Mouse (Mus musculus) hindbrain, embryonic 16.5 days (tissue): Measurements from ENCODE around the gene Ppp1r3g. TPM values are rescaled to one million over a fixed set of nuclear protein-coding genes. Genes with fewer than 3 reads are reported as not detected.
A peak's percentile ranks its signal among the peaks of the same experiment; 100 is the strongest.

ENCODE experiments used
- ATAC-seq: fragments of 200-750 bp; cut with Nextera tagmentation; 2 replicates; pipeline ENCODE4 v1.8.0; 2017; ENCODE audit warnings: moderate TSS enrichment, moderate library complexity
- H3K27ac ChIP-seq: fragments of 300-500 bp; sonication (generic); 2 replicates; pipeline ENCODE4 v1.5.1; 2014; ENCODE audit warnings: low read depth, mild to moderate bottlenecking, control low read depth, low read length, moderate library complexity
- H3K27me3 ChIP-seq: fragments of 300-500 bp; sonication (generic); replicated peaks from 2 replicates; pipeline ENCODE4 v1.6.1; 2014; ENCODE audit warnings: low read length; ENCODE audit not compliant: control insufficient read depth, insufficient read depth
- H3K36me3 ChIP-seq: fragments of 300-500 bp; sonication (generic); 2 replicates; pipeline ENCODE4 v1.6.1; 2014; ENCODE audit warnings: mild to moderate bottlenecking, low read length, moderate library complexity, mixed read lengths; ENCODE audit not compliant: control insufficient read depth, insufficient read depth
- H3K4me1 ChIP-seq: fragments of 300-500 bp; sonication (generic); 2 replicates; pipeline ENCODE4 v1.6.1; 2014; ENCODE audit warnings: low read depth, low read length; ENCODE audit not compliant: control insufficient read depth, insufficient read depth
- H3K4me2 ChIP-seq: fragments of 300-500 bp; sonication (generic); 2 replicates; pipeline ENCODE4 v1.6.1; 2014; ENCODE audit warnings: mild to moderate bottlenecking, low read length, control low read depth, moderate library complexity
- H3K4me3 ChIP-seq: fragments of 300-500 bp; sonication (generic); 2 replicates; pipeline ENCODE4 v1.5.1; 2014; ENCODE audit warnings: mild to moderate bottlenecking, low read length, control low read depth, moderate library complexity
- H3K9ac ChIP-seq: fragments of 300-500 bp; sonication (generic); 2 replicates; pipeline ENCODE4 v1.6.1; 2014; ENCODE audit warnings: low read depth, mild to moderate bottlenecking, control low read depth, low read length, moderate library complexity
- H3K9me3 ChIP-seq: fragments of 300-500 bp; sonication (generic); 2 replicates; pipeline ENCODE4 v1.6.1; 2014; ENCODE audit warnings: mild to moderate bottlenecking, low read length, moderate library complexity; ENCODE audit not compliant: control insufficient read depth
- WGBS: fragments of 180-500 bp; shearing (Covaris S2); extraction: QIAGEN DNeasy Blood & Tissue Kit; methylation state at CpG from one replicate; pipeline ENCODE4 v1.1.7; 2014; 5-methylcytosine and 5-hydroxymethylcytosine counted together
- polyA plus RNA-seq: library from polyadenylated mRNA; unstranded; fragments of >200 nt; fragmentation: Nextera tagmentation; extraction: Ambion mirVana; gene quantifications from 2 replicates; pipeline ENCODE4 v1.2.1, GENCODE M21; 2015

The Ppp1r3g gene
- 0.56 and 1.2 TPM in 2 replicates for polyA plus RNA-seq

DNA sequence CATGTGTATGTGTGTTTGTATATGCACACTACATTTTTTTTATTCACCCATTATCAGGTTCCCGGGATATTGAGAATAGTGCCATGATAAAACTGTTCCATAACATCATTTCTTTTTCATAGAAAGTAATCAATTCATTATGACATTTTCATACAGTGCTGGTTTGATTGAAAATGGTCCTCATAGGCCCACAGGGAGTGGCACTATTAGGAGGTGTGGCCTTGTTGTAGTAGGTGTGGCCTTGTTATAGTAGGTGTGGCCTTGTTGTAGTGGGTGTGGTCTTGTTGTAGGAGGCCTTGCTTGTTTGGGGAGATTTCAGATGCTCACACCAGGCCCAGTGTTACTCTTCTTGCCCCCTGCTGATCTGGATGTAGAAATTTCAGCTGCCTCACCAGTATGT is at the start of gene Ppp1r3g:
TSS of gene Ppp1r3g (plus strand) at position 301 of the 400 bp plus-strand sequence.
- no peak within 1 kb of the TSS for H3K4me3 ChIP-seq
- H3K27ac ChIP-seq = no peak within 1 kb of the TSS
- no peak within 1 kb of the TSS for H3K4me2 ChIP-seq
- WGBS = 95% methylated on average over 1 of the region's 1 CpGs
- H3K9ac ChIP-seq = no peak within 1 kb of the TSS
- H3K4me1 ChIP-seq = no peaks in the 10 kb centered on the region
- no peak for ATAC-seq
- no peaks in the 10 kb centered on the region for H3K27me3 ChIP-seq
- no peaks in the 10 kb centered on the region; the same call in 1 of the 2 replicates for H3K9me3 ChIP-seq
- H3K36me3 ChIP-seq = no peaks in the 10 kb centered on the region

DNA sequence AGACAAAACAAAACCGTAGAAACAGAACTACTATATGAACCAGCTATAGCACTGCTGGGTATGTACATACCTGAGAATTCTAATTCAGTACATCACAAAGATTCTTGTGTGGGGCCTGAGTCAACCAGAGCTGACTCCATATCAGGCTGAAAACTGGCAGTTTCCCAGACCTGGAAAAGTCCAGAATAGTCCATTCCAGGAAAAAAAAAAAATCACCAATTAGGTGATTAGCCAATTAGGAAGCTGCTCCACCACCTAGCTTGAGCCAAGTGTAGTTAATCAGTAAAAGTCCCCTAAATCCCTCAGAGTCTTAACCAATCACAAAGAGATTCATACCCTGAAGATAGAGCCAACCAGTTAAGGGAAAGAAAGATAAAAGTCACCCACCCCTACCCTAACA is 47.2 kb upstream of the Ppp1r3g start:
- Histone ChIP-seq H3K4me1 (no peaks in the 10 kb centered on the region), H3K27me3 (no peaks in the 10 kb centered on the region), H3K9me3 (no peaks in the 10 kb centered on the region), H3K36me3 (no peaks in the 10 kb centered on the region), H3K9ac (no peak overlapping the region), H3K4me2 (no peak overlapping the region), H3K27ac (no peak overlapping the region), H3K4me3 (no peak overlapping the region)
- ATAC-seq = no peak
- 88% methylated on average over 1 of the region's 1 CpGs for WGBS

GRCm38 (mm10) chr13:35937991-35938390 is 20.6 kb upstream of the Ppp1r3g start:
- H3K27ac ChIP-seq = no peak overlapping the region
- ATAC-seq = no peak
- no peaks in the 10 kb centered on the region for H3K4me1 ChIP-seq
- H3K36me3 ChIP-seq = no peaks in the 10 kb centered on the region
- no peaks in the 10 kb centered on the region for H3K9me3 ChIP-seq
- no peaks in the 10 kb centered on the region for H3K27me3 ChIP-seq
- H3K9ac ChIP-seq = no peak overlapping the region
- H3K4me2 ChIP-seq = no peak overlapping the region
- no peak overlapping the region for H3K4me3 ChIP-seq
- 79% methylated on average over 2 of the region's 2 CpGs for WGBS

GRCm38 (mm10) chr13:35939871-35940665 is 18.6 kb upstream of the Ppp1r3g start:
- H3K27ac ChIP-seq = no peak overlapping the region
- ATAC-seq = no peak
- H3K4me2 ChIP-seq = no peak overlapping the region
- no peak overlapping the region for H3K9ac ChIP-seq
- no peaks in the 10 kb centered on the region for H3K9me3 ChIP-seq
- H3K27me3 ChIP-seq = no peaks in the 10 kb centered on the region
- H3K36me3 ChIP-seq = no peaks in the 10 kb centered on the region
- WGBS = 74% methylated on average over 18 of the region's 18 CpGs
- no peak overlapping the region for H3K4me3 ChIP-seq
- no peaks in the 10 kb centered on the region for H3K4me1 ChIP-seq

GRCm38 (mm10) chr13:35940934-35941333 is 17.7 kb upstream of the Ppp1r3g start:
- Histone ChIP-seq H3K9me3 (no peaks in the 10 kb centered on the region), H3K9ac (no peak overlapping the region), H3K4me2 (no peak overlapping the region), H3K4me1 (no peaks in the 10 kb centered on the region), H3K27ac (no peak overlapping the region), H3K27me3 (no peaks in the 10 kb centered on the region), H3K36me3 (no peaks in the 10 kb centered on the region), H3K4me3 (no peak overlapping the region)
- ATAC-seq = no peak
- WGBS = 89% methylated on average over 5 of the region's 5 CpGs

DNA sequence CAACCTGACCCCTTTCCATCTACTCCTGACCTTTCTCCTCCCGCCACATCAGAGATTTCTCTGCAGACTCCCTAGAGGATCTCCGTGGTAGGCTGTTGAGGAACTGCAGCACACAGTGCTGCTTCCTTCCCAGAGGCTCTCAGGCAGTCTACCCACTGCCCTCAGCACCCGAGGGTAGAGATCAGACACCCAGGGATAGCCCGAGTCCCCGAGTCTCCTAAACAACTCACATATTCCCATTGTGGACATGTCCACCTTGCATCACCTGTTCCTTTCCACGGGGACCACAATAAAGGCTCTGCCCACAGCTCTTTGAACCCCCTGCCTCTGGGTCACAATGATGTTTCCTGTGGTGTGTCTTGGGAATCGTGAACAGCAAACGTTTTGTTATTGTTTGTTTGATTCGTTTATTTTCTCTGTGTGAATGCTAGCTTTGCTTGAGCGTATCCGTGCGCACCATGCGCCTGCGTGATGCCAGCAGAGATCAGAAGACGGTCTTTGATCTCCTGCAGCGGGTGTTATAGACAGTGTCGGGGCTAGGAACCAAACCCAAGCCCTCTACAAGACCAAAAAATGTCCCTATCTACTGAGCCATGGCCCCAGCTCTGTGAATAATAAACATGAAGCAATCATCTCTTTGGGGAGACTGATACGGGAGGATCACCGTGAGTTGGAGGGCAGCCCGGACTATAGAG is 11.8 kb upstream of the Ppp1r3g start:
- Histone ChIP-seq H3K4me3 (no peak overlapping the region), H3K9me3 (no peaks in the 10 kb centered on the region), H3K9ac (no peak overlapping the region; the same call in 1 of the 2 replicates), H3K27ac (no peak overlapping the region), H3K4me2 (no peak overlapping the region), H3K4me1 (no peaks in the 10 kb centered on the region), H3K27me3 (no peaks in the 10 kb centered on the region; the same call in 1 of the 2 replicates), H3K36me3 (no peaks in the 10 kb centered on the region)
- 74% methylated on average over 20 of the region's 20 CpGs for WGBS
- ATAC-seq = peak; percentile 54; the same call in 1 of the 2 replicates

- no peaks in the 10 kb centered on the region for H3K36me3 ChIP-seq
- no peaks in the 10 kb centered on the region for H3K9me3 ChIP-seq
- no peak overlapping the region for H3K27ac ChIP-seq
- H3K9ac ChIP-seq = no peak overlapping the region
- no peak overlapping the region for H3K4me3 ChIP-seq
- WGBS = 27% methylated on average over 14 of the region's 14 CpGs
- H3K4me1 ChIP-seq = no peaks in the 10 kb centered on the region
- H3K4me2 ChIP-seq = no peak overlapping the region
- H3K27me3 ChIP-seq = no peaks in the 10 kb centered on the region; the same call in 1 of the 2 replicates
- peak; percentile 86 for ATAC-seq
These were observed 11.2 kb upstream of the Ppp1r3g start for GRCm38 (mm10) chr13:35947354-35948000.

DNA sequence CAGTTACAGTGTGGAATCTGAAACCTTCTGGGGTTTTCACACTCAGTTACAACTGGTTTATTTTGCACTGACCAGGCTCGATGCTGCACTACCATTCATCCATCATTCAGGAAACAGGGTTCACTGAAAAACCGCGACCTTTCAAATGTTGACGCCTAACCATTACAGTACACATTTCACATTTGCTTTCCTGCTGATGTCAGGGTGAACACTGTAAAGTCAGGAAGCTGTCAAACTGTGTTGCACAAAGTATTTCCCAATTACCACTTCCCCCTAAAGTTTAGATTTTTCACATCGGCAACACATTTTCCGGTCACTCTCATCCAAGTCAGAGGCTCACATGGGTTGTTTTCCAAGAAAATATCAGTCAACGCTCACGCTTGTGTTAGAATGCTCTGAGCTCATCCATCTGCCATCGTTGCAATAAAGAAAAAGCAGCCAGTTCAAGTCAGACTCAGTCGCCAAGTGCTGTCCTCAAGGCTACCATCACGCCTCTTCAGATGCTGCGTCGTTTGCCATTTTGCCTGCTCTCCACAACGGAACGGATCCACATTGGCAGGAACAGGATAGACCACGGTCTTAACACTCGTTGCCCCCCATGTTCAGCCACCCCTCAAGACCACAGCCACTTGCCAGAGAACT is 8.7 kb upstream of the Ppp1r3g start:
- H3K4me2 ChIP-seq = no peak overlapping the region
- H3K4me3 ChIP-seq = no peak overlapping the region
- no peak for ATAC-seq
- WGBS = 84% methylated on average over 17 of the region's 17 CpGs
- no peak overlapping the region for H3K27ac ChIP-seq
- H3K36me3 ChIP-seq = no peaks in the 10 kb centered on the region
- H3K9me3 ChIP-seq = no peaks in the 10 kb centered on the region
- H3K4me1 ChIP-seq = no peaks in the 10 kb centered on the region
- H3K27me3 ChIP-seq = no peaks in the 10 kb centered on the region; the same call in 1 of the 2 replicates
- H3K9ac ChIP-seq = no peak overlapping the region
